Mouse (Mus musculus): Measurements from ENCODE around the gene Retnla.
"Not testable (repeated sequence)": the region's sequence is repeated elsewhere in the genome, so short reads cannot be mapped to it uniquely, and the experiment has no call there.

Retnla gene

DNA sequence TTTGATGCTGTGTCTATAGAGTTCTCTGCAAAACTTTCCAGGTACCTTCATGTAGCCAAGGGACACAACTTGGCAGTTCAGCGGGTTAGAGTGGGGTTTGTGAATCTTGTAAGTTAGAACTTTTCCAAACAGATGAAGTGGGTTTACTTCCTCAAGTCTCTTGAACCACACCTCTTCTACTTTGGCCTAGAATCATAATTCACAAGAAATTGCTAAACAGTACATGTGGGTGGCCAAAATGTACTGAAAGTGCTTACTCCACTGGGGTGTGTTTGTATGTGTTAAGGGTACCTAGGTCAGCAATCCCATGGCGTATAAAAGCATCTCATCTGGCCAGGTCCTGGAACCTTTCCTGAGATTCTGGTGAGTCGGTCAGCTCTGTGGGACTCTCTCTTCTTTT, at the start of gene Retnla:
Gene Retnla, plus strand, starts transcription at position 286 of the 400 bp plus-strand sequence.
- peak; percentile 7 for DNase-seq

DNA sequence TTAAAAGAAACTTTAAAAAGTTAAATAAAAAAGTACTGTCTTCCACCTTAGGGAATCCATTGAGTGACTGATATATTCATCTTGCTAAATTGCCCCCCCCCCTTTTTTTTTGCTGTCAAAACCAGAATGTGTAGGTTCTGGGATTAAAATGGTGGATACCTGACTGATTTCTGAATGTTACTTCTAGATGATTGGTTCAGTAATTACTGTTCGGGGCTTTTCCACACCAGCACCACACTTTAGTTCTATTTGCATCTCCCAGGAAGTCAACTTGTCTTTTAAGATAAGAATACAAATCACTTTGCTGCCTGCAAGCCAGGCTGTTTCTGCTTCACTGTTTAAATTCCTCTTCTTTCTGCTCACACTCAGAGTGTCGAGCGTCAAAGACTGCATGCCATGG, 44.1 kb upstream of the Retnla start:
- no peak for DNase-seq

DNA sequence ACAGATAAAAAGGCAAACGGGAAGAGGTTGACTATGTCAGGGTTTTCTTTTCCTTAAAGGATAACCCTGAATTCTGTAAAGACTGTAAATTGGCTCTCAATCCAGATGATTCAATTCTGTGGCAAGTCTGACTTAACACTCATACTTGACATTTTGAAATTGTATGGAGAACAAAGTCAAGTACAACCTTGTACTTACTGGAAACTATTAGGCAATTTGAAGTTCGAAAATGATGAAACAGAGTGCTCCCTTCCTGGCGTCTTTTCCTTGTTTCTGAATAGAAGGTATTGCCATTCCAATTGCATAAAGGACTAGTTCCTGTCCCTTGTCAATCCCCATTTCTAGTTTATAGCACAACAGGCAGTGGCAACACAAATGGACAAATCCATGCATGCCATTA, 42.9 kb upstream of the Retnla start:
- DNase-seq = peak; percentile 22

DNA sequence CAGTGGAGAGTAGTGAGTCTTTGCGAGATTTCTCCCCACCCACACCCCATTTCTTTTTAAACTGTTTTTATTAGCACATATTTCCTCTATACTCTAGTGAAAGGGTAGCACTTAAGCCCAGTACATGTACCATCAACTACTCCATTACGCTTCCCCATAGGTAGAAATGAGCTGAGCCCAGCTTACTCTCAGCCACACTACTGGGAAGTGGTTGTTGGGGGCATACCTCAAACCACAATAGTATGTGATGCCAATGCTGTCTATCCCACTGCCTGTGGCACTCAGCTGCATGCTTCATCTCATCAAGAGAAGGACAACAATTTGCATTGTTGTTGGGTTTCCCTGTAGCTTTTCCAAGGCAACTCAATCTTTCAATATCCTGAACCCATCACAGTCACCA, 41.4 kb upstream of the Retnla start:
- DNase-seq = no peak

DNA sequence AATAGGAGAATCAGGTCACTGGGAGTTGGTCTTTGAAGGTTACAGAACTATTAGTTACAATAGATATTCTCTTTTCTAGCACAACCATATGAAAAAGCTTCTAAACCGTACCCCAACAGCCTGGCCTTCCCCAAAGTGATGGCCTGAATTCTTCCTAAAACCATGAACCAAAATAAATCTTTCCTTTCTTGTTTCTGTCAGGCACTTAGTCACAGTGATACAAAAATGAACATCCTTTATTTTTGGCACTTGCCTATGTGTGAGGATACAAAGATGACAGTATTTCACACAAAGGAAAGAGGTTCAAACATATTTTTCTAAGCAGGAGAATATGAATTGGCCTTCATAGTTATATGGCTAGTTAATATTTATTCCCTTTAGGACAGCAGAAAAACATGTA, 36.9 kb upstream of the Retnla start:
- no peak for DNase-seq

DNA sequence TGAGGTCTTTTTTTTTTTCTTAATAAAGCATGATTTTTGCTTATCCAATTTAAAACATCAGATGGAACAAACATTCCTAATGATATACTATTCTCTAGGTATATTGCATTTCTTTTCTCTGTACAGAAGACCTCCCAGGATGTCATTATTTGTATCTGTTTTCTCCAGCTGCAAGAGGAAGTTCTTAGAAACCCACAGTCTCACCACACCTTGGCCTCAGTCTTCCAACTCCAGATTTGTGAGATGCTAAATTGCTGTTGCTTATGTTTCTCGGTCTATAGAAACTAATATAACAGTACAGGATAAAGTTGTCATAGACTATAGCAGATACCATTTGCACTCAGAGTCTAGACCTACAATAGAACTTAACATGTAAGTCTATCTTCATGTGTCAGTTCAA, 35.8 kb upstream of the Retnla start:
- no peak for DNase-seq

DNA sequence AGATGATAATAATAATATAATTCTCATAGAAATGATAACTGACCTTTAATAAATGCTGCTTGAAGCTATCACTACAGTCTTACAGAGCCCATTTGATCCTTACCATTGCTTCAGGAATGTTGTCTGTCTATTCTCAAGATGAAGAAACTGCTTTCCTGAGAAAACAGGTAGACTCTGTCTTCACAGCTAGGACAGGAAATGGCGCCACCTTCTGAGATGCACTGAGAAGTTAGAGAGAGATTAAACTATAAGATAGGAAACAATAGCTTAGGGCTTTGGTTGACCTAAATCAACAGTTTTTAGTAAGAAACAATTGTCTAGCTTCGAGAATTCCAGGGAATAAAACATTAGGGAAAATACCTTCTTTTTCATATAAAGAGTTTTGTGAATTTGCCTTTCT, 33.0 kb upstream of the Retnla start:
- peak; percentile 29 for DNase-seq

DNA sequence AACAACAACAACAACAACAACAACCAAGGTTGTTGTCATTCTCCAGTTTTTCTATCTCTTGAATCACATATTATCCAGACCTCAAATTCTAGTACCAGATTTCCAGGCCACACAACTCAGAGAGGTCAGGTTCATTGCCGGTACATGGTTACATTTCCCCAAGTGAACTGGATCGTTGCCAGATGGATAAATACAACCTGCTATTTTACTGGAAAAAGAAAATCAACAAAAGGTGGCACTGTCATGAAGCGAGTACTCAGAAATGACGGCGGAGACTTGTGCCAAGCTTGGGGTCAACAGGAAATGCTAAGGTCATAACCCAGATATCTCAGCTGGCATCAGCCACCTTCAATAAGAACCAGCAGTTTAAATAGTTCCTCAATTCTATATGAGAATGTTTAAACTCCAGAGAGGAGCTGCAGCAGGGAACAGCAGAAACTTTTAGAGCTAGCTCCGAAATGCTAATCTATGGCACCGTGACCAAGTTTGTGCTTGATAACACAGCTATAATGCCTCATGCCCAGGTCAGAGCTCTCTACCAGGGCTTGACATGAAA, 30.4 kb upstream of the Retnla start:
- peak; percentile 27 for DNase-seq

DNA sequence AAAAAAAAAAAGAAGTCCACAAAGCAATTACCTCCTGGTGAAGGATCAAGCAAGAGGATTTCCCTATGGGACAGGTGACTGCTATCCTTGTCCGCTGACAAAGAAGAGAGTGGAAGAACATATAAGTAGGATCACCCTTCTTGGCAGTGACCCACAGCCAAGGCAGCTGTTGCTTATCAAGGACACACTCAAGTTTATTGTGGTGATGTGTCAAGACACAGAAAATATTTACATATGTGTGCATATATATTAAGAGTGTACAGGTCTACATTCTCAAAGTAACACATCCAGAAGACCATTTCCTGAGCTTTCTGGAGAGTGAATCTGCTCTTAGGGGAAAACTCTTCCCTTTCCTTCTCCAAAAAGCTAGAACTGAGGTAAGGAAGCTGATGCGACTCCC, 25.7 kb upstream of the Retnla start, which contains the start of gene Retnlb:
Gene Retnlb, plus strand, starts transcription at position 162 of the 400 bp plus-strand sequence.
- DNase-seq = no peak

DNA sequence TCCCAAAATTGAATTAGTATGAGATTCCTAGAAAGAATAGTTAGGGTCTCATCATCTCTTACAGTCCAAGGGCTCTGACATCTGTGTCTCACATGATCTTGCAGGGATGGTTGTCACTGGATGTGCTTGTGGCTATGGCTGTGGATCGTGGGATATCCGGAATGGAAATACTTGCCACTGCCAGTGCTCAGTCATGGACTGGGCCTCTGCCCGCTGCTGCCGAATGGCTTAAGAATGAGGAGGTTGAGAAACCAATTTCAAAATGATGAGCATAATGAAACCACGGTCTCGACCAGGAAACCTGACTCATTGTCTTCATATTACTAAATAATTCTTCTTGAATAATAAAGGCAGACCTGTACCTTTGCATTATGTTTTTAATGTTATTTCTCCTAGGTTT, 23.8 kb upstream of the Retnla start:
- DNase-seq = no peak

DNA sequence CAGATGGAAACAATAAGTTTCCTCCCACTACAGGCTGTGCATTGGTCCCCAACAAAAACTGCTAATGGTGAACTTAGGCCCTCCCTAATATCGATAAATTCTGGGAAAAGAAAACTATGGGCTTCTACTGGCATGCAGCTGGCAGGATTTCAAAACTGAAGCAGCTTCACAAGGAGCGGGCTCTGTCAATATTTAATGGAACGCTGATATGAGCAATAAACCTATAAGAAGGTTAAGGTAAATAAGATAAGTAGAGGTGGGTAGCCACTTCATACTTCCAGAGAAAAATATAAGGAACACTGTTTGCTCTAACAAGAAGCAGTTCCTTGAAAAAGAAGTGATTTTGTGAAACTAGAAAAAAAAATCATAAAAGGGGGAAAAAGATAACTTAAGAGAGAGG, 15.9 kb upstream of the Retnla start:
- peak; percentile 7 for DNase-seq

DNA sequence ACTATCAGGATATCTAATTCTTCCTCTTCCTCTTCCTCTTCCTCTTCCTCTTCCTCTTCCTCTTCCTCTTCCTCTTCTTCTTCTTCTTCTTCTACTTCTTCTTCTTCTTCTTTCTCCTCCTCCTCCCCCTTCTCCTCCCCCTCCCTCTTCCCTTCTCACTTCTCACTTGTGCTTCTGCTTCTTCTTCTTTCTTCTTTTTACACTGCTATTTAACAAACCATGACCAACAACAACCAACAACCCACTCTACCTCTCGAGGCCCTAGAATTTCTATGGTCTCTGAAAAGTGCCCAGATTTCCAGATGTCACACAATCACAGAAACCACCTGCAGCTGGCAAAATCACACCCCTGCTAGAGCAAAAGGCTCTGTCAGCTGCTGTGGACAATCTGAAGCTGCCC, 14.7 kb upstream of the Retnla start:
- no peak for DNase-seq

DNA sequence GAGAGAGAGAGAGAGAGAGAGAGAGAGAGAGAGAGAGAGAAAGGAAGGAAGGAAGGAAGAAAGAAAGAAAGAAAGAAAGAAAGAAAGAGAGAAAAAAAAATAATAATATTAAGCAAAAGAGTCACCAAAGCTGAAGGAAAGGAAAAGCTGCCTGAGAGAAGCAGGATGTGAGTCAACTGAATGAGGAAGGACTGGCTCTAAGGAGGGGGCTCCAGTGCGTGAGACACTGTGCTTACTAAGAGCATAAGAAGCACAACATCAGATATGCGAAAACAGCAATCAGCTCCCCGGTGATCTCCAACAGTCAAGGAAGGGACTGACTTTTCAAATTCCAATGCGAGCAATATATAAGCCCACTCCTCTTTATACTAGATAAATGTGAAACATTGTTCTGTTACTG, 13.3 kb upstream of the Retnla start:
- DNase-seq = no peak

DNA sequence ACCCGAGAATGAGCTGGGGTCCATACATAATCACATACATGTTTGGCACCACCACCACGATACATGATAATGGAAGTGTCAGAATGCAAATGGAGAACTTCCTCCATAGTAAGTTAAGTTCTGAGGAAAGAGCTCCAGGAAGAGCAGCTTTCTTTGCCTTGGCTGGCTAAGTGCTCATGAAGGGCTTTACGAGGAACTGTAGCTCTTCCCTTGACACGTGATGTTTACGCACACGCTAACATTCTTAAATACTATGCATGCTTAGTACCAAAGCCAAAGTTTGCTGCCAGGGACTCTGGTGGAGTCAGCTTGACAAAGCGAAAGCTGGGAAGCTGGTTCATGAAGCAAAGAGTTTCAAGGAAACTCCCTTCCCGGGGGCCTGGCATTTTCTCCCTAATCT, 10.3 kb upstream of the Retnla start:
- DNase-seq = no peak

DNA sequence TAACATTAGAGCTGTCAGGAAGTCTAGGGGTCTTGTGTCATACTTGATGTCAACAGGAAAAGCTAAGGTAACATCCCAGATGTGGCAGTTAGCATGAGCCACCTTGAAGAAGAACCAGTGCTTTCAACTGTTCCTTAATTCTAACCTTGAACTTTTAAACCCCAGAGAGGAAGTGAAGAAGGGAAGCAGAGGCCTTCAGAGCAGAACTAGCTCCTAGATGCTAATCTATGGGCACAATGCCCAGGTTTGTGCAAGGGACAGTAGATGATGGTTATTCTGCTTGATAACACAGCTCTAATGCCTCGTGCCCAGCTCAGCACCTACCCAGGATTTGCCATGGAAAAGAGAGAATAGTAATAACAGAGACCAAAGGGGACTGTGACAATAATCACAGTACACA, 8.7 kb upstream of the Retnla start:
- DNase-seq = not testable (repeated sequence)

DNA sequence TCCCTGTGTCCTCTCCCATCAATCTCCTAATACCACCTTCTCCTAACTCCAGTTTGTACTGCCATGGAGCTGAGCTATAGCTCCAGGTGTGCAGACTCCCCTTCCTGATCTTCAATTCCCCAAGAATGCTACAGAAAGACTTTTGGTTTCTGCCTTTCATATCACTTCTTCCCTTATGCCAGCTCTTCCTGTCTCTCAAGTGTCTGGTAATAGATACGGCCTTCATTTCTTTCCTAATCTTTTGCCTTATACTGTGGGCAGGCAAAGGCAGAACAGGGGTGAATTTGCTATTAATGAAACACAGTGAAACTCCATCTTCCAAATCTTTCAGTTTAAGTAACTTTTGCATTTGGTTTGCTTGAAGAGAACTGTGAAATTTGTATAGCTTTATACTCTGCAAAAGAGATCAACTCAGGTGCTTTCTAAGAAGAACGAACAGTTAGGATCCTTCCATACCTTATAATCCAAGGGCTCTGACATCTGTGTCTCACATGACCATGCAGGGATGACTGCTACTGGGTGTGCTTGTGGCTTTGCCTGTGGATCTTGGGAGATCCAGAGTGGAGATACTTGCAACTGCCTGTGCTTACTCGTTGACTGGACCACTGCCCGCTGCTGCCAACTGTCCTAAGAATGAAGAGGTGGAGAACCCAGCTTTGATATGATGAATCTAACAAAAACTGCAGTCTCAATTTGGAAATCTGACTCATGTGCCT, 1.5 kb downstream of the Retnla start:
- DNase-seq = no peak

DNA sequence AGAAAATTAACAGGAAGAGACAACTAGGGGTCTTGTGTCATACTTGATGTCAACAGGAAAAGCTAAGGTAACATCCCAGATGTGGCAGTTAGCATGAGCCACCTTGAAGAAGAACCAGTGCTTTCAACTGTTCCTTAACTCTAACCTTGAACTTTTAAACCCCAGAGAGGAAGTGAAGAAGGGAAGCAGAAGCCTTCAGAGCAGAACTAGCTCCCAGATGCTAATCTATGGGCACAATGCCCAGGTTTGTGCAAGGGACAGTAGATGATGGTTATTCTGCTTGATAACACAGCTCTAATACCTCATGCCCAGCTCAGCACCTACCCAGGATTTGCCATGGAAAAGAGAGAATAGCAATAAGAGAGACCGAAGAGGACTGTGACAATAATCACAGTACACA, 22.7 kb downstream of the Retnla start:
- DNase-seq = peak; percentile 15

DNA sequence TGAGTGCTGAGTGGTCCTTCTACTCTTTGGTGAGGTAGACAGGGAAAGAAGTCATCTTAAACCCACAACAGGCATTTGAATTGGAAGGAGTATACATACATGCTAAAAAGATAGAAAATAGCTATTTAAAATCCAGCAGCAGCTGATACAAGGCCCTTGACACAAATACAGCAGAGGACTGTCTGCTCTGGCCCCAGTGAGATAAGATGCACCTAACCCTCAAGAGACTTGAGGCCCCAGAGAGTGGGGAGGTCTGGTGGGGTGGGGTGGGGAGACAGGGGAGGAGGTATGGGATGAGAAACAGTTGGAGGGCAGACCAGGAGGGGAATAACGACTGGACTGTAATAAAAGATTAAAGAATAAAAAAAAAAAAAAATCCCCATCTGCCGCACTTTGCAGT, 25.3 kb downstream of the Retnla start:
- no peak for DNase-seq

DNA sequence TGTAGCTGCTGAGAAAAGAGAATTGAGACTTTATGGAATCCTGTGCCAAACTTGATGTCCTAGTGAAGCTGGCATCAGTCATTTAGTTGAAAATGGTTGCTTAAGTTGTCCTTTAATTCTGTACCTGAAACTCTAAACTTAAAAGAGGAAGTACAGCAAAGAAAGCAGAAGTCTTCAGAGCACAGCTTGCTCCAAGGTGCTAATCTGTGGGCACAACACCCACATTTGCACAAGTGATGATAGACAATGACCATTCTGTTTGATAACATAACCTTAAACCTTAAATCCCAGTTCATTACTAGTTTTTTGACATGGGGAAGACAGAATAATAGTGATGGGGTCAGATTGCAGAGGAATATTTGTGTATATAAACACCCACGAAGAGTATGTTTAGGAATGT, 26.3 kb downstream of the Retnla start:
- no peak for DNase-seq

DNA sequence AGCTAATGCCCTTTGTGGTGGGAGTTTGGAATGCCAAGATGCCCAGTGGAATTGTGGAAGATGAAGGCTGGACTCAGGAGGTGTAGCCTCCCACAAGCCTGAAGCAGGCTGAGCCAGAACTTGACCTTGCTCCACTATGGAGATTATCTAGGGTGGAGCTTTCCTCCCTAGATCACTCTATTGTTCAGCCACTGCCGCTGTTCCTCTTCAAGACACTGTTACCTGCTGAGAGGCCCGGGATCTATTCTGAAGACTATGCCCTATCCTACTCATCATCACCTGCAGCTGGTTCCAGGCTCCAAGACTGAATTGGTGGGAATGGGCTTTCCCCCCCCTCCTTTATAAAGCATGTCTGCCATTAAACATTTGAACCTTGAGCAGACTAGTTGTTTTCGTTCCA, 27.3 kb downstream of the Retnla start:
- DNase-seq = no peak

DNA sequence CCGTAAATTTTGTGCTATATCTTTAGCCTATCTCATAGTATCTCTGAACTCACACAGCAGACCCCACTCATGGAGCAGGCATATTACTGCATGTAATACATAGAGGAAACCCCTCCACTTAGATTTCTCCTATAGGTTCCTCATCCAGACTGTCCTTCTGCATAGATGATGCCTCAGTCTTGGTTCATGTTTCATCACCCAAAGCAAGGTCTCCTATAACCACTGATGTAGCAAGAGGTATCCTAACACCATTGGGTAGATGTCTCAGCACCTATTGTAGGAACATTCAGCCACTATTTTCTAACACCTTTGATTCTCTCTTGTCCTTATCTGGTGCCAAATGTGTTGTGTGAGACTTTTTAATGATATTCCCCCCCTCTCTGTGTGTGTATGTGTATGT, 29.4 kb downstream of the Retnla start:
- DNase-seq = no peak

DNA sequence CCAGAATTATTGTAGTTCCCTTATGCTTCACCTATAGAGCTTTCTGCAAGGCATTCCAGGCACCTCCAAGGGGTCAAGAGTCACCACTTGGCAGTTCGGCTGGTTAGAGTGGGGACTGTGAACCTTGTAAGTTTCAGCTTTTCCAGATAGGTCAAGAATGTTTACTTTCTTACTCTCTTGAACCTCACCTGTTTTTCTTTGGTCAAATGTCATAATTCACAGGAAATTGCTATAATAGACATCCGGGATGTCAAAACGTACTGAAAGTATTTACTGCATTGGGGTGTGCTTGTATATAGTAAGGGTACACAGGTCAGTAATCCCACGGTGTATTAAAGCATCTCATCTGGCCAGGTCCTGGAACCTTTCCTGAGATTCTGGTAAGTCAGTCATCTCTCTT, 30.0 kb downstream of the Retnla start, which contains the start of gene Retnlg:
Gene Retnlg, plus strand, starts transcription at position 301 of the 400 bp plus-strand sequence.
- no peak for DNase-seq

DNA sequence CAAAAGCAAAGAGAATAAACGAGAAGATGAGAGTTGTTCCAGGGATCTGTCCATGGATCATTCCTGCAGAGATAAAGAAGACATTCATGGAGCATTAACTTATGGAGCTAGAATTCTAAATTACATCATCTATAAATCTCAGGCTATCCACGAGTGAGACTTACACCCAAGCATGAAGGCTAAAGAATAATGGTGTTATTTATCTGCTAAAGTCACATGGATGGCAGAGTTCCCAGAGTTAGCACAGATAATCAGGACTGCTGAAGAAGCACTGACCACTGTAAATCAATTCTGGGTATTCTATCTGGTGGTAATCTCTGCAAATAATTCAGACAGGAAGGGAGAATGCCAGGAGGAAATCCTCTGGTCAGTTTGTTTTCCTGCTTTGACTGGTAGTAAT, 48.4 kb downstream of the Retnla start:
- no peak for DNase-seq

All from lung, postnatal 36 days (tissue).